13 mouse cellular contexts compared by ENCODE assay signal in genomic region chr3:154472426-154472825, GRCm38 (mm10).
"Had no signal": no experiment of that assay in that cellular context is flagged by ENCODE, and none has a peak within 500 bp of the region (broad histone marks: within the 10 kb centered on the region; RNA-seq: fewer than 3 reads in every experiment).

No protein-coding gene starts in this region.

- H3K9ac ChIP-seq: limb, embryonic 15.5 days; liver, embryonic 12.5 days; lung, embryonic 14.5 days; neural tube, embryonic 12.5 days had no signal

- ATAC-seq: intestine, postnatal 0 days; liver, embryonic 12.5 days had no signal

- DNase-seq: kidney, adult 8-10 months; kidney, postnatal 25 days; layer of hippocampus, adult 9-11 months; layer of hippocampus, postnatal 36 days; lung, embryonic 14.5 days; lung, postnatal 10 days; lung, postnatal 4 days; thymus, postnatal 4 days had no signal

- H3K27me3 ChIP-seq: limb, embryonic 15.5 days; liver, embryonic 12.5 days; neural tube, embryonic 12.5 days had no signal

- H3K4me3 ChIP-seq: limb, embryonic 15.5 days; liver, embryonic 12.5 days; neural tube, embryonic 12.5 days had no signal

- H3K4me2 ChIP-seq: limb, embryonic 15.5 days; liver, embryonic 12.5 days; lung, embryonic 14.5 days; neural tube, embryonic 12.5 days had no signal

- H3K27ac ChIP-seq: limb, embryonic 15.5 days; liver, embryonic 12.5 days; neural tube, embryonic 12.5 days; stomach, postnatal 0 days had no signal

- H3K9me3 ChIP-seq: limb, embryonic 15.5 days; liver, embryonic 12.5 days had no signal

- H3K36me3 ChIP-seq: limb, embryonic 15.5 days; liver, embryonic 12.5 days; neural tube, embryonic 12.5 days had no signal

- H3K4me1 ChIP-seq: limb, embryonic 15.5 days; liver, embryonic 12.5 days had no signal
